Mouse (Mus musculus) cerebral cortex, adult 2 months (tissue): ENCODE results near the gene Ifi47.

Source experiments
- WGBS: fragments of 180-500 bp; shearing (Covaris S2); methylation state at CpG from one replicate; pipeline ENCODE4 v1.1.7; 2018; 5-methylcytosine and 5-hydroxymethylcytosine counted together

Ifi47 gene

GRCm38 (mm10) chr11:49090551-49090950 is 14.2 kb downstream of the Ifi47 start:
- 81% methylated on average over 5 of the region's 5 CpGs for WGBS

GRCm38 (mm10) chr11:49091171-49091570 is 14.8 kb downstream of the Ifi47 start:
- WGBS: 77% methylated on average over 4 of the region's 4 CpGs

GRCm38 (mm10) chr11:49092053-49092586 is 15.7 kb downstream of the Ifi47 start:
- 100% methylated on average over 1 of the region's 1 CpGs for WGBS

- 83% methylated on average over 2 of the region's 2 CpGs for WGBS
Measured at GRCm38 (mm10) chr11:49092786-49093185, 16.4 kb downstream of the Ifi47 start.

GRCm38 (mm10) chr11:49093861-49094660 is 17.7 kb downstream of the Ifi47 start:
- 90% methylated on average over 6 of the region's 6 CpGs for WGBS

- 78% methylated on average over 4 of the region's 4 CpGs for WGBS
Measured at GRCm38 (mm10) chr11:49095367-49095766, 19.0 kb downstream of the Ifi47 start.

- WGBS: 89% methylated on average over 3 of the region's 3 CpGs
Measured at GRCm38 (mm10) chr11:49100409-49100808, 24.0 kb downstream of the Ifi47 start.

GRCm38 (mm10) chr11:49101500-49101899 is 25.1 kb downstream of the Ifi47 start:
- WGBS: 65% methylated on average over 5 of the region's 5 CpGs

- 16% methylated on average over 8 of the region's 8 CpGs for WGBS
Measured at GRCm38 (mm10) chr11:49103047-49103693, 26.8 kb downstream of the Ifi47 start.

- WGBS: 81% methylated on average over 1 of the region's 1 CpGs
Measured at GRCm38 (mm10) chr11:49105752-49106151, 29.4 kb downstream of the Ifi47 start.

GRCm38 (mm10) chr11:49107650-49108537 is 31.5 kb downstream of the Ifi47 start:
- 78% methylated on average over 10 of the region's 10 CpGs for WGBS

- 59% methylated on average over 1 of the region's 1 CpGs for WGBS
Measured at GRCm38 (mm10) chr11:49108833-49109232, 32.4 kb downstream of the Ifi47 start.

GRCm38 (mm10) chr11:49111000-49111399 is 34.6 kb downstream of the Ifi47 start:
- 37% methylated on average over 1 of the region's 1 CpGs for WGBS

GRCm38 (mm10) chr11:49112624-49113219 is 36.3 kb downstream of the Ifi47 start:
- WGBS: 65% methylated on average over 6 of the region's 6 CpGs

- 58% methylated on average over 2 of the region's 2 CpGs for WGBS
Measured at GRCm38 (mm10) chr11:49114158-49114557, 37.8 kb downstream of the Ifi47 start.

GRCm38 (mm10) chr11:49114774-49115173 is 38.4 kb downstream of the Ifi47 start, which contains the start of gene Olfr1396:
TSS of gene Olfr1396 (minus strand) at chr11:49114874.

GRCm38 (mm10) chr11:49119635-49120034 is 43.2 kb downstream of the Ifi47 start:
- WGBS: 80% methylated on average over 3 of the region's 3 CpGs

- 60% methylated on average over 2 of the region's 2 CpGs for WGBS
Measured at GRCm38 (mm10) chr11:49124169-49124568, 47.8 kb downstream of the Ifi47 start.

GRCm38 (mm10) chr11:49141974-49142373 is 65.6 kb downstream of the Ifi47 start, which contains the start of gene Olfr1395:
TSS of gene Olfr1395 (plus strand) at chr11:49142274.
- WGBS: 91% methylated on average over 6 of the region's 6 CpGs
